Mouse (Mus musculus) forebrain, embryonic 16.5 days (tissue): ENCODE data around the gene Atp2a3. TPM values are rescaled to one million over a fixed set of nuclear protein-coding genes. Genes with fewer than 3 reads are reported as not detected.

Source experiments
- ATAC-seq: fragments of 200-750 bp; cut with Nextera tagmentation; 2 replicates; pipeline ENCODE4 v1.8.0; 2017; ENCODE audit warnings: mild to moderate bottlenecking, moderate library complexity
- H3K27ac ChIP-seq: fragments of 300-500 bp; sonication (generic); 2 replicates; pipeline ENCODE4 v1.5.1; 2014; ENCODE audit warnings: low read length, control low read depth
- H3K27me3 ChIP-seq: fragments of 300-500 bp; sonication (generic); replicated peaks from 2 replicates; pipeline ENCODE4 v1.6.1; 2014; ENCODE audit warnings: low read length; ENCODE audit not compliant: control insufficient read depth, insufficient read depth
- H3K36me3 ChIP-seq: fragments of 300-500 bp; sonication (generic); 2 replicates; pipeline ENCODE4 v1.6.1; 2014; ENCODE audit not compliant: control insufficient read depth, insufficient read depth
- H3K4me1 ChIP-seq: fragments of 300-500 bp; sonication (generic); replicated peaks from 2 replicates; pipeline ENCODE4 v1.6.1; 2014; ENCODE audit warnings: low read length; ENCODE audit not compliant: control insufficient read depth, insufficient read depth
- H3K4me2 ChIP-seq: fragments of 300-500 bp; sonication (generic); 2 replicates; pipeline ENCODE4 v1.6.1; 2014; ENCODE audit warnings: mild to moderate bottlenecking, low read length, control low read depth
- H3K4me3 ChIP-seq: fragments of 300-500 bp; sonication (generic); replicated peaks from 2 replicates; pipeline ENCODE4 v1.5.1; 2014; ENCODE audit warnings: mild to moderate bottlenecking, low read length, control low read depth
- H3K9ac ChIP-seq: fragments of 300-500 bp; sonication (generic); replicated peaks from 2 replicates; pipeline ENCODE4 v1.6.1; 2014; ENCODE audit warnings: low read depth, low read length, control low read depth
- H3K9me3 ChIP-seq: fragments of 300-500 bp; sonication (generic); 2 replicates; pipeline ENCODE4 v1.6.1; 2016; ENCODE audit warnings: low read length; ENCODE audit not compliant: control insufficient read depth
- WGBS: fragments of 180-500 bp; shearing (Covaris S2); extraction: QIAGEN DNeasy Blood & Tissue Kit; methylation state at CpG from one replicate; pipeline ENCODE4 v1.1.7; 2014; 5-methylcytosine and 5-hydroxymethylcytosine counted together
- polyA plus RNA-seq: library from polyadenylated mRNA; unstranded; fragments of >200 nt; fragmentation: Nextera tagmentation; extraction: Ambion mirVana; gene quantifications from 2 replicates; pipeline ENCODE4 v1.2.1, GENCODE M21; 2015

The Atp2a3 gene
- 0.94 and 0.96 TPM in 2 replicates for polyA plus RNA-seq

DNA sequence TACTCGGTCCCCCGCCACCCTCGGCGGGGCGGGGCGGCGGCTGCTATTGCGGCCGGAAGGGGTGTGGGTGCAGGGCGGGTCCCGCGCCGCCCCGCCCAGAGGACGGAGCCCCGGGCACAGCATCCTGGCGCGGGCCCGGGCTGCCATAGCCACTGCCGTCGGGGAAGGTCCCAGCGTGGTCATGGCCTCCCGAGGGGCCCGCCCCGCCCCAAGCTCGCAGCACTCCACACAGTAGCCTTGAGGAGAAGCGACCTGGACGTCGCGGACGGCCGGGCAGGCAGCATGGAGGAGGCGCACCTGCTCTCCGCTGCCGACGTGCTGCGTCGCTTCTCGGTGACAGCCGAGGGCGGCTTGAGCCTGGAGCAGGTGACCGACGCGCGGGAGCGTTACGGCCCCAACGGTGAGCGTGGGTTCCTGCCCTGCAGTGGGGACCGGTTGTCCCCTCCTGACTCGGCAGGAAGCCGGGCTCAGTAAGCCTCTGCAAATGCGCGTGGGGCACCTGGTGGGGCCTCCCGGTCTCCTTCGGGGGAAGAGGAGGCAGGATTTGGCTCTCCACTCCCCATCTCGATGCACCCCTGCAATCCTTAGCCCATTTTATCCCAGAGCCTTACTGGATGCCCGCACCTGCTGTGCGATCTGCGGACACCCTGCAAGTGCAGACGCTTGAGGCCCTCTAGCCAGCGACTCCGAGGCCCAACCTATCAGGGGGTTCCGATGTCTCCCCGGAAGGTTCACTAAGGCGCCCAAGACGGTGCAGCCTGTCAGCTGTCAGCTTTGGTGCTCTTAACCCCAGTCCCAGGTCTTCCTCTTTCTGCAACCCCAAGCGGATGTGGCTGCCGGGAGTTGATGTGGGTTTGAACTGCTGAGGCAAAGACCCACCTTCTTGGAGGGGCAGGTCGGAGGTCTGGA lies at the start of gene Atp2a3:
Atp2a3 (plus strand) TSS at position 98 of the 909 bp plus-strand sequence.
- Histone ChIP-seq H3K36me3 (no peaks in the 10 kb centered on the region), H3K27me3 (peaks cover 37% of the 10 kb centered on the region), H3K9me3 (no peaks in the 10 kb centered on the region), H3K27ac (no peak within 1 kb of the TSS), H3K9ac (no peak within 1 kb of the TSS), H3K4me2 (peak within 1 kb of the TSS; percentile 18), H3K4me1 (peaks cover 5% of the 10 kb centered on the region; the same call in 1 of the 2 replicates), H3K4me3 (peak within 1 kb of the TSS; percentile 22)
- 4% methylated on average over 61 of the region's 70 CpGs for WGBS
- no peak for ATAC-seq

DNA sequence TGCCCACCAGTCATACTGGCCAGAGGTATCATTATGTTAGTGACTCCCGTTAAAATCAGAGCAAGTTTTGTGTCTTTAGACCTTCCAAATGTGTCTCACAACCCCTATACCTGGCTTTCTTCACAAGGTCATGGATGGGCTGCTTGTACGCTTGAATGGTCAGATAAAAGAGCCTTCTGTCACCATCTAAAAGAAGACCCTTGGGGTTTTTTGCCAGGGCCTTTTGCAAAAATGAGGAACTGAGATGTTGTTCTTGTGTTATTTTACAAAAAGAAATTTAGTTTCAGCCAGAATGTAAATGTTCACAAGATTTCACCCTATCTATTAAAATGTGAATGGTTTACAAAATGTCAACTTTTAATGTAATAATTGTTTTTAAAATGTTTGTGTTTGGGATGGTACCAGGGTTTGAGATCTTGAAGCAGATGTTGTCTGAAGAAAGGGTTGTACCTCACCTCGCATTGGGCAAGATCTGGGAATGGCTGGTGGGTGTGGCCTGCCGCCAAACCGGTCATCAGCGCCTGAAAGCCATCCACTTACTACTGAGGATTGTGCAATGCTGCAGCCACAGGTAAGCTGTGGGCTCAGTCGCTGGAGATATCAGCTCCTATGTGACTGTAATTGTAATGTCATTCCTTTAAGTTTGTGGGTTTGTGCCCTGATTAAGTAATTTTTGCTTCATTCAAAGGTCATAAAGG lies 43.5 kb upstream of the Atp2a3 start:
- Histone ChIP-seq H3K27ac (no peak overlapping the region), H3K9ac (no peak overlapping the region), H3K36me3 (peaks cover 49% of the 10 kb centered on the region), H3K4me2 (no peak overlapping the region), H3K27me3 (no peaks in the 10 kb centered on the region), H3K4me3 (no peak overlapping the region), H3K9me3 (no peaks in the 10 kb centered on the region), H3K4me1 (no peaks in the 10 kb centered on the region)
- ATAC-seq = no peak
- WGBS = 79% methylated on average over 7 of the region's 7 CpGs

DNA sequence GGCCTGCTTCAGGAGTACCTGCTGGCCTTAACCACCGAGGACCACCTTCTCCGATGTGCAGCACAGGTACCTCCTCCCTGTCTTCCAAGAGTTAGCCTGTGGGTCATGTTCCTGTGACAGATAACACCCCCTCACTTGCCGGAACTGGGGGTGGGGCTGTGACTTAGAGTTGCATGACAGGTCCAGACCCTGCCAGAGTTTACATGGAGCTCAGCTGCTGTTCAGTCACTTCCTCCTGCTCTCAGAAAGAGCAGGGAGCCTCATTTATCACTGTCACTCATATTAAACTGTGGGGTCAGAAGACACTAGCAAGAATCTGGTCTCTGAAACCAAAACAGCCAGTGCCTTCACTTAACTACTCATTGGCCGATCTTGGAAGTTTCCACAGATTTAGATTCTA lies 37.9 kb upstream of the Atp2a3 start:
- H3K9me3 ChIP-seq = no peaks in the 10 kb centered on the region
- no peaks in the 10 kb centered on the region for H3K4me1 ChIP-seq
- WGBS = 94% methylated on average over 4 of the region's 4 CpGs
- H3K4me2 ChIP-seq = no peak overlapping the region
- ATAC-seq = no peak
- H3K27me3 ChIP-seq = no peaks in the 10 kb centered on the region
- H3K36me3 ChIP-seq = peaks cover 22% of the 10 kb centered on the region
- H3K4me3 ChIP-seq = no peak overlapping the region
- no peak overlapping the region for H3K27ac ChIP-seq
- H3K9ac ChIP-seq = no peak overlapping the region

DNA sequence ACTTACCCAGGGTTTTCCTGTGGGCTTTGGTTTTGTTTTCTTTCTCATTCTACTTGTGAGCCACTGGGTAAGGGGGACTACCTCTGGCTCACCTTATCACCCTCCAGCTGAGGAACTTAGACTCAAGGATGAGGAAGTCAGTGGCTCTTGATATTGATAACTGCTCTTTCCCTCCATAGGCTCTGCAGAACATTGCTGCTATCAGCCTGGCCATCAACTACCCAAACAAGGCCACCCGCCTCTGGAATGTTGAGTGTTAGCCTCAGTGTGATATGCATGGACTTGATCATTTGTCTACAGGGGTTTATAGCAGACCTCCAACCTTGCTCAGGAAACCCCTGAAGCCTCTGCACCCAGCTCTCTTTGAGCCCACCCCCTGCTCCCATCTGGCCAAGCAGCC lies 36.5 kb upstream of the Atp2a3 start:
- ATAC-seq = no peak
- WGBS = 94% methylated on average over 1 of the region's 1 CpGs
- peaks cover 17% of the 10 kb centered on the region; the same call in 1 of the 2 replicates for H3K36me3 ChIP-seq
- H3K4me2 ChIP-seq = no peak overlapping the region
- no peak overlapping the region for H3K9ac ChIP-seq
- 0 out of 2 replicates have a peak, but pooled peaks cover 2% of the 10 kb centered on the region for H3K4me1 ChIP-seq
- H3K4me3 ChIP-seq = no peak overlapping the region
- H3K9me3 ChIP-seq = no peaks in the 10 kb centered on the region
- no peak overlapping the region for H3K27ac ChIP-seq
- H3K27me3 ChIP-seq = no peaks in the 10 kb centered on the region

DNA sequence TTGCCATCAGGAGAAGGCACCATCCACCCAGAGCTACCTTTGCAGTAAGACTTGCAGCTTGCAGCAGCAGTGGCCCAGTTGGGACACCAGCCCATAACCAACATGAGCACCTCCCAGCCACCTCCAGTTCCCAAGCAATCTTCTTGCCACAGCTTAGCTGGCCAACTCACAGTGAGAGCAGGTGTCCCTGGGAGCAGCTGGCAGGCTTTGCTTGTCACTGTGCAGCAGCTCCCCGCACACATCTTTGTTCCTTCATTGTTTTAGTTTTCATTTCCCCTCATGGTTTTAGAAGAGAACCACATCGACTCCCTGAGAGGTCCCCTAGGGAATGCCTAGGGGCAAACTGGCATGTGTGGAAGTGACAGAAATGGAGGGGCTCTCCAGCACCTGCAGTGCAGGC lies 35.9 kb upstream of the Atp2a3 start:
- Histone ChIP-seq H3K27ac (no peak overlapping the region), H3K4me3 (no peak overlapping the region), H3K4me2 (no peak overlapping the region), H3K4me1 (0 out of 2 replicates have a peak, but pooled peaks cover 2% of the 10 kb centered on the region), H3K9ac (no peak overlapping the region), H3K36me3 (peaks cover 17% of the 10 kb centered on the region; the same call in 1 of the 2 replicates), H3K9me3 (no peaks in the 10 kb centered on the region), H3K27me3 (no peaks in the 10 kb centered on the region)
- ATAC-seq = no peak
- 77% methylated on average over 2 of the region's 2 CpGs for WGBS

DNA sequence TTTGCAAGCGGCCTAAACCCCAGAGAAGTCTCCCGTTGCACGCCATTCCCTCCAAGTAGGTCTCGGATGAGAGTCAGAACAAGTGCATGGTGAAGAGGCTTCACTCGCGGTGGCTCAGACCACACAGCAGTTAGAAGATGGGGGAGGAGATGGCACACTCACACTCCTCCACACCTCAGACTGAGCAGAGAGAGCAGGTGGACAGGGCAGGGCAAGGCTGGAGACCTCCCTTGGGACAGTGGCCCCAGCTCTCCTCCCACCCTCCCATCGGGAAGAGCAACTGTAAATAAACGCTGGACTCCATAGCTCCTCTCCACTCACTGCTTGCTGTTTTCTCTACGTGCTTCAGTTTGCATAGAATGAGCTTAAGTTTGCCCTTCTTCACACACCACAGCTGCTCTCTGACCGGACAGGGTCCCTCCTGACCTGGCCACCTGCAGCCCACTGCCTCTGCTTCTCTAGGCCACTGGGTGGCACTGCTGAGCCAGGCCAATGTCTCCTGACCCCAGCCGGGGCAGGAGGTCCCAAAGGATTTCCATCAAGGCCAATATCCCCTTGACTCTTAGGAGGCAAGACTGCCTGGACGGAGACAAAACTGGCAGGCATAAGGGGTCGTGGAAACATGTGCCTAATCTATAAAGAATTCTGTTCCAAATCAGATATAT lies 34.6 kb upstream of the Atp2a3 start:
- WGBS = 54% methylated on average over 13 of the region's 13 CpGs
- H3K4me1 ChIP-seq = 0 out of 2 replicates have a peak, but pooled peaks cover 2% of the 10 kb centered on the region
- no peak overlapping the region for H3K27ac ChIP-seq
- no peak overlapping the region for H3K4me2 ChIP-seq
- H3K4me3 ChIP-seq = no peak overlapping the region
- H3K9me3 ChIP-seq = no peaks in the 10 kb centered on the region
- ATAC-seq = no peak
- peaks cover 13% of the 10 kb centered on the region; the same call in 1 of the 2 replicates for H3K36me3 ChIP-seq
- no peak overlapping the region for H3K9ac ChIP-seq
- no peaks in the 10 kb centered on the region for H3K27me3 ChIP-seq

DNA sequence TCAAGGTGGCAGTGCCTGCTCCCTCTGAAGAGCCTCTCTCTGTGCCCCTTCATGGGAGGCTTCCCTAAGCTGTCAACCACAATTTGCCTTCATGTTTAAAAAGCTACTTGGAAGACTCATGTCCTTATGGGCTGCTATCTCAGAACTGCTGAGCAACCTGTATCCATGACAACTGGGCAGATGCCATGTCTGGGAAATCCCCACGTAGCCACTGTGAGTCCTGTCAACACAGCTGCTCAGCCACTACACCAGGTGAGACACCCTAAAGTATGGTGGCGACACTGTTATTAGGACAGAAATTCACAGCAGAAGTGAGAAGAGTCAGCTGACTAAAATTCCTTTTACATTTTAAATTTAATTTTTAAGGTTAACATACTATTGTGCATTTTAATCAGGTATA lies 32.5 kb upstream of the Atp2a3 start:
- H3K36me3 ChIP-seq = peaks cover 2% of the 10 kb centered on the region; the same call in 1 of the 2 replicates
- H3K27me3 ChIP-seq = no peaks in the 10 kb centered on the region
- no peak for ATAC-seq
- no peak overlapping the region for H3K4me2 ChIP-seq
- H3K4me1 ChIP-seq = 0 out of 2 replicates have a peak, but pooled peaks cover 2% of the 10 kb centered on the region
- H3K9ac ChIP-seq = no peak overlapping the region
- H3K4me3 ChIP-seq = no peak overlapping the region
- no peak overlapping the region for H3K27ac ChIP-seq
- 50% methylated on average over 2 of the region's 2 CpGs for WGBS
- H3K9me3 ChIP-seq = no peaks in the 10 kb centered on the region

DNA sequence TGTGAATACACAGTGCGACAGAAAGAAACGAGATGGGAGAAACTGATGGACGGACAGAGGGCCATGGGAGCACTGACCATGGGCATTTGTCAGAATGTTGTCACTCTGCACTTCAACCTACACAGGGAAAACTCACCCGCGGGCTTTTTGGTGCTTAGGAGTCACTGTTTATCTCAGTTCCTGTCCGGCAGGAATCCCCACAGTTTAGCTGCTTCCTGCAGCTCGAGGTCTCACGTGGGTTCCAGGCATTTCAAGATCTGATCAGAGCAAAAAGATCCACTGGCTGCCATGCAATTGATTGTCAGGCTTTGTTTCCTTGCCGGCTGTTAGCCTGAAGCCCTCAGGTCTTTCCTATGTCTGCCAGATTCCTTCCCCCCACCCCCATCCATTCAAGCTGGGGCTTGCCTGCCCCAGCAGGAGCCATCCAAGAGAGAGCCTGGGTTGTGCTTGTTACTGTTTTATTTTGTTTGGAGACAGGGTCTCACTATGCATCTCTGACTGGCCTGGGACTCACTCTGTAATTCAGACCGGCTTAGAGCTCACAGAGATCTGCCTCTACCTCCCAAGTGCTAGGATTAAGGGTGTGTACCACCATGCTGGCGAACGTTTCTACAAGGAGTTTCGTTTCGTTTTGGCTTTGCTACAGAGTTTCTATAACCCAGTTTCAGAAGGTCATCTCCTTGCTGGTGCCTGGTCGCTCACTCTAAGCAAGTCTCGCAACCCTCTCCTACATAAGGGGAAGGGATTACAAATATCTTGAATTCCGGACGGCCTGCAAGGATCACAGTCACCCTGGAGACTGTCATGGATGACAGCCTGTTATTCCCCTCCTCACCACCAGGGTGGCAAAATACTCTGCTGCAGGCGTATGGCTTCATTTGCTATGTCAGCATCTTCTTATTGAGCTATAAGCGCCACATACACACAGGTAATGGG lies 20.5 kb upstream of the Atp2a3 start:
- Histone ChIP-seq H3K27ac (no peak overlapping the region), H3K4me3 (peak overlapping the region; percentile 37), H3K9ac (no peak overlapping the region), H3K27me3 (no peaks in the 10 kb centered on the region), H3K36me3 (no peaks in the 10 kb centered on the region), H3K4me1 (peaks cover 3% of the 10 kb centered on the region; the same call in 1 of the 2 replicates), H3K4me2 (peak overlapping the region; percentile 21), H3K9me3 (no peaks in the 10 kb centered on the region)
- peak; percentile 52; the same call in 1 of the 2 replicates for ATAC-seq
- 25% methylated on average over 20 of the region's 20 CpGs for WGBS
